Mouse (Mus musculus) liver, embryonic 13.5 days (tissue): Measurements from ENCODE around the gene Mrpl48. TPM values are rescaled to one million over a fixed set of nuclear protein-coding genes. Genes with fewer than 3 reads are reported as not detected.

Experiments
- ATAC-seq: fragments of 200-750 bp; cut with Nextera tagmentation; 2 replicates; pipeline ENCODE4 v1.8.0; 2017; ENCODE audit warnings: low read depth, mild to moderate bottlenecking, moderate number of reproducible peaks, moderate library complexity
- DNase-seq: peaks from one replicate; pipeline ENCODE4 v3.0.0; 2022
- H3K27ac ChIP-seq: fragments of 300-500 bp; sonication (generic); 2 replicates; pipeline ENCODE4 v1.5.1; 2015; ENCODE audit warnings: moderate library complexity, mild to moderate bottlenecking, inconsistent platforms
- H3K27me3 ChIP-seq: fragments of 300-500 bp; sonication (generic); 2 replicates; pipeline ENCODE4 v1.6.1; 2015; ENCODE audit warnings: mild to moderate bottlenecking, inconsistent platforms
- H3K36me3 ChIP-seq: fragments of 300-500 bp; sonication (generic); 2 replicates; pipeline ENCODE4 v1.6.1; 2015; ENCODE audit warnings: mild to moderate bottlenecking, inconsistent platforms
- H3K4me1 ChIP-seq: fragments of 300-500 bp; sonication (generic); replicated peaks from 2 replicates; pipeline ENCODE4 v1.6.1; 2015; ENCODE audit warnings: inconsistent platforms
- H3K4me2 ChIP-seq: fragments of 300-500 bp; sonication (generic); 2 replicates; pipeline ENCODE4 v1.6.1; 2015; ENCODE audit warnings: inconsistent platforms, mild to moderate bottlenecking, moderate library complexity
- H3K4me3 ChIP-seq: fragments of 300-500 bp; sonication (generic); replicated peaks from 2 replicates; pipeline ENCODE4 v1.5.1; 2015; ENCODE audit warnings: mild to moderate bottlenecking, inconsistent platforms
- H3K9ac ChIP-seq: fragments of 300-500 bp; sonication (generic); 2 replicates; pipeline ENCODE4 v1.6.1; 2015; ENCODE audit warnings: mild to moderate bottlenecking, inconsistent platforms
- H3K9me3 ChIP-seq: fragments of 300-500 bp; sonication (generic); replicated peaks from 2 replicates; pipeline ENCODE4 v1.6.1; 2016; ENCODE audit warnings: inconsistent platforms
- WGBS: fragments of 180-500 bp; shearing (Covaris S2); methylation state at CpG from one replicate; pipeline ENCODE4 v1.1.7; 2015; ENCODE audit not compliant: insufficient replicate concordance; 5-methylcytosine and 5-hydroxymethylcytosine counted together
- polyA plus RNA-seq: library from polyadenylated mRNA; unstranded; fragments of >200 nt; fragmentation: Nextera tagmentation; extraction: Ambion mirVana; gene quantifications from 2 replicates; pipeline ENCODE4 v1.2.1, GENCODE M21; 2015

Gene Mrpl48
- polyA plus RNA-seq, 1 experiment from 2014 or later = 57.0 TPM

- 66% methylated on average over 13 of the region's 13 CpGs for WGBS
- Histone ChIP-seq H3K4me2 (no peak overlapping the region), H3K27me3 (no peaks in the 10 kb centered on the region), H3K36me3 (peaks cover 15% of the 10 kb centered on the region; the same call in 1 of the 2 replicates), H3K9ac (peak overlapping the region; percentile 39; the same call in 1 of the 2 replicates), H3K9me3 (no peaks in the 10 kb centered on the region), H3K4me1 (peaks cover 45% of the 10 kb centered on the region), H3K27ac (peak overlapping the region; percentile 83), H3K4me3 (no peak overlapping the region)
- no peak for DNase-seq
- no peak for ATAC-seq
Observed at GRCm38 (mm10) chr7:100555431-100555951, 52.6 kb downstream of the Mrpl48 start.

- no peak overlapping the region for H3K4me2 ChIP-seq
- peak; percentile 65; the same call in 1 of the 2 replicates for ATAC-seq
- no peaks in the 10 kb centered on the region for H3K9me3 ChIP-seq
- no peak overlapping the region for H3K4me3 ChIP-seq
- 42% methylated on average over 5 of the region's 5 CpGs for WGBS
- H3K9ac ChIP-seq = no peak overlapping the region
- no peaks in the 10 kb centered on the region for H3K27me3 ChIP-seq
- peaks cover 46% of the 10 kb centered on the region for H3K4me1 ChIP-seq
- peaks cover 20% of the 10 kb centered on the region; the same call in 1 of the 2 replicates for H3K36me3 ChIP-seq
- DNase-seq = peak; percentile 54
- peak overlapping the region; percentile 83 for H3K27ac ChIP-seq
Observed at GRCm38 (mm10) chr7:100554939-100555338, 53.2 kb downstream of the Mrpl48 start.

GRCm38 (mm10) chr7:100550338-100551007 is 57.6 kb downstream of the Mrpl48 start:
- ATAC-seq (no peak), DNase-seq (no peak)
- Histone ChIP-seq H3K27me3 (no peaks in the 10 kb centered on the region), H3K36me3 (peaks cover 35% of the 10 kb centered on the region; the same call in 1 of the 2 replicates), H3K4me2 (no peak overlapping the region), H3K4me1 (peaks cover 20% of the 10 kb centered on the region), H3K9me3 (no peaks in the 10 kb centered on the region), H3K9ac (no peak overlapping the region), H3K27ac (peak overlapping the region; percentile 14; the same call in 1 of the 2 replicates), H3K4me3 (no peak overlapping the region)
- 63% methylated on average over 5 of the region's 5 CpGs for WGBS

GRCm38 (mm10) chr7:100549796-100550195 is 58.3 kb downstream of the Mrpl48 start:
- peaks cover 35% of the 10 kb centered on the region; the same call in 1 of the 2 replicates for H3K36me3 ChIP-seq
- H3K9ac ChIP-seq = no peak overlapping the region
- no peaks in the 10 kb centered on the region for H3K9me3 ChIP-seq
- H3K4me2 ChIP-seq = no peak overlapping the region
- H3K27ac ChIP-seq = no peak overlapping the region
- DNase-seq (no peak), ATAC-seq (no peak)
- H3K4me1 ChIP-seq = peaks cover 14% of the 10 kb centered on the region
- 67% methylated on average over 3 of the region's 3 CpGs for WGBS
- no peak overlapping the region for H3K4me3 ChIP-seq
- H3K27me3 ChIP-seq = no peaks in the 10 kb centered on the region

- 47% methylated on average over 4 of the region's 4 CpGs for WGBS
- H3K4me2 ChIP-seq = no peak overlapping the region
- DNase-seq (no peak), ATAC-seq (no peak)
- H3K36me3 ChIP-seq = peaks cover 31% of the 10 kb centered on the region; the same call in 1 of the 2 replicates
- H3K4me3 ChIP-seq = no peak overlapping the region
- H3K9ac ChIP-seq = no peak overlapping the region
- H3K9me3 ChIP-seq = no peaks in the 10 kb centered on the region
- H3K27ac ChIP-seq = peak overlapping the region; percentile 6; the same call in 1 of the 2 replicates
- no peaks in the 10 kb centered on the region for H3K27me3 ChIP-seq
- H3K4me1 ChIP-seq = 0 out of 2 replicates have a peak, but pooled peaks cover 2% of the 10 kb centered on the region
Observed at GRCm38 (mm10) chr7:100547631-100548030, 60.5 kb downstream of the Mrpl48 start.

- no peaks in the 10 kb centered on the region for H3K27me3 ChIP-seq
- peaks cover 25% of the 10 kb centered on the region for H3K36me3 ChIP-seq
- 49% methylated on average over 1 of the region's 1 CpGs for WGBS
- no peaks in the 10 kb centered on the region for H3K9me3 ChIP-seq
- no peak overlapping the region for H3K4me2 ChIP-seq
- no peak overlapping the region; the same call in 1 of the 2 replicates for H3K27ac ChIP-seq
- H3K9ac ChIP-seq = no peak overlapping the region
- peak; percentile 73 for ATAC-seq
- no peak overlapping the region for H3K4me3 ChIP-seq
- H3K4me1 ChIP-seq = no peaks in the 10 kb centered on the region
- DNase-seq = no peak
Observed at GRCm38 (mm10) chr7:100544437-100544836, 63.7 kb downstream of the Mrpl48 start.

GRCm38 (mm10) chr7:100539516-100539915 is 68.6 kb downstream of the Mrpl48 start:
- 85% methylated on average over 9 of the region's 9 CpGs for WGBS
- H3K27me3 ChIP-seq = no peaks in the 10 kb centered on the region
- no peak for DNase-seq
- H3K9ac ChIP-seq = no peak overlapping the region
- no peak overlapping the region for H3K27ac ChIP-seq
- H3K4me1 ChIP-seq = peaks cover 19% of the 10 kb centered on the region
- H3K4me2 ChIP-seq = no peak overlapping the region
- H3K36me3 ChIP-seq = peaks cover 17% of the 10 kb centered on the region
- H3K4me3 ChIP-seq = no peak overlapping the region
- no peak for ATAC-seq
- no peaks in the 10 kb centered on the region for H3K9me3 ChIP-seq

GRCm38 (mm10) chr7:100537519-100537902 is 70.6 kb downstream of the Mrpl48 start:
- DNase-seq (no peak), ATAC-seq (no peak)
- Histone ChIP-seq H3K9ac (peak overlapping the region; percentile 80), H3K27ac (peak overlapping the region; percentile 83), H3K36me3 (peaks cover 17% of the 10 kb centered on the region), H3K4me1 (peaks cover 19% of the 10 kb centered on the region), H3K4me3 (peak overlapping the region; percentile 79), H3K27me3 (no peaks in the 10 kb centered on the region), H3K4me2 (peak overlapping the region; percentile 77), H3K9me3 (no peaks in the 10 kb centered on the region)
- WGBS = 23% methylated on average over 7 of the region's 7 CpGs

GRCm38 (mm10) chr7:100536804-100537518 is 71.1 kb downstream of the Mrpl48 start, which contains the start of gene Coa4:
Gene Coa4 (plus strand): TSS chr7:100537071.
- H3K4me3 ChIP-seq = peak within 1 kb of the TSS; percentile 79
- ATAC-seq (peak; percentile 99), DNase-seq (peak; percentile 78)
- H3K27ac ChIP-seq = peak within 1 kb of the TSS; percentile 83
- peaks cover 17% of the 10 kb centered on the region for H3K36me3 ChIP-seq
- WGBS = under 1% methylated on average over 33 of the region's 33 CpGs
- H3K27me3 ChIP-seq = no peaks in the 10 kb centered on the region
- H3K9ac ChIP-seq = peak within 1 kb of the TSS; percentile 80
- peaks cover 19% of the 10 kb centered on the region for H3K4me1 ChIP-seq
- peak within 1 kb of the TSS; percentile 77 for H3K4me2 ChIP-seq
- no peaks in the 10 kb centered on the region for H3K9me3 ChIP-seq

- H3K4me3 ChIP-seq = peak overlapping the region; percentile 79; the same call in 1 of the 2 replicates
- H3K4me2 ChIP-seq = peak overlapping the region; percentile 77
- H3K27me3 ChIP-seq = no peaks in the 10 kb centered on the region
- peaks cover 28% of the 10 kb centered on the region for H3K4me1 ChIP-seq
- H3K9ac ChIP-seq = peak overlapping the region; percentile 80
- no peaks in the 10 kb centered on the region for H3K9me3 ChIP-seq
- DNase-seq (no peak), ATAC-seq (no peak)
- H3K36me3 ChIP-seq = peaks cover 17% of the 10 kb centered on the region
- no peak overlapping the region for H3K27ac ChIP-seq
- 35% methylated on average over 2 of the region's 2 CpGs for WGBS
Observed at GRCm38 (mm10) chr7:100535831-100536230, 72.3 kb downstream of the Mrpl48 start.

GRCm38 (mm10) chr7:100534216-100534615 is 73.9 kb downstream of the Mrpl48 start:
- H3K27ac ChIP-seq = no peak overlapping the region; the same call in 1 of the 2 replicates
- peaks cover 3% of the 10 kb centered on the region for H3K36me3 ChIP-seq
- 61% methylated on average over 3 of the region's 3 CpGs for WGBS
- DNase-seq = no peak
- no peak overlapping the region for H3K9ac ChIP-seq
- no peak for ATAC-seq
- peaks cover 28% of the 10 kb centered on the region for H3K4me1 ChIP-seq
- no peaks in the 10 kb centered on the region for H3K9me3 ChIP-seq
- no peak overlapping the region for H3K4me3 ChIP-seq
- H3K27me3 ChIP-seq = no peaks in the 10 kb centered on the region
- H3K4me2 ChIP-seq = no peak overlapping the region
